In the genomic region with DNA sequence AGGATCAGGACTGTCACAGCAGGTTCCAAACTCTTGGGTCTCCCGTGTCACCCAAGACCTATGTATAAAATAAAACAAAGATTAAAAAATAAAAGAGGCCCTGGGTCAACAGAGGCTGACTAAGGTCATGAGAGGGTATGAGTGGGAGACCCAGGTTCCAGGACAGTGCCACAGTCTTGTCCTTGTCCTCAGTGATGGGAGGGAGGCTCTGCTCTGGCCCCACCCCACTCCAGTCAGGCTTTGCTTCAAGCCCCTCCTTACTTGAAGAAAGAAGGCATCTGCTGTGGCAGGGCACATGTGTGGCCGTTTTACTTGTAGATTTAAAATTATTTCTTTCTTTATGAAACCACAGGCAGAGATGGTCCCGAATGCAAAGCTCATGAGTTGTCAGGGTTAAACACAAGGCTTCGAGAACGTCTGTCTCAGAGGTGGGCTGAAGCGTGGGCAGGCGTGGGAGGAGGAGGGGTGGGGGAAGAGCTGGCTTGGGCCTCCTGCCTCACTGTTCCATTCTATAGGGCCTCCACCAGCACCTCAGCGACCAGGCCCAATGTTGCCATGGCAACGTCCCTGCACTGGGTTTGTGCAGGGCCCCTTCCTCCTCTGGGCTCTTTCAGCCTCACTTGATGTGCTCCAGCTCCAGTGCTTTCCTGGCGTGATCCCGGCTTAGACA, we compare ENCODE assay signal across 8 mouse cellular contexts.
A peak's percentile ranks its signal among the peaks of the same experiment; 100 is the strongest.
DNase-seq lines count a peak whose midpoint lies in the region; ATAC-seq and TF ChIP-seq lines count a peak whose summit lies in the region.

No protein-coding gene starts in this region.

- no peak overlapping the region for H3K4me3 ChIP-seq in kidney, embryonic 15.5 days (replicated peaks)
- H3K4me3 ChIP-seq in hindbrain, embryonic 11.5 days (ENCODE audit: low read depth, low read length), result no peak overlapping the region
- H3K4me3 ChIP-seq in midbrain, postnatal 0 days (ENCODE audit: low read depth, low read length), result no peak overlapping the region

- no peak overlapping the region for H3K9ac ChIP-seq in kidney, embryonic 15.5 days
- no peak overlapping the region for H3K9ac ChIP-seq in hindbrain, embryonic 11.5 days (ENCODE audit: low read depth, low read length)
- no peak overlapping the region for H3K9ac ChIP-seq in midbrain, postnatal 0 days (replicated peaks; ENCODE audit: low read length, poor library complexity, severe bottlenecking)

- TF ChIP-seq CTCF in midbrain, postnatal 0 days (IDR thresholded peaks at IDR 0.05), result no peak

- H3K36me3 ChIP-seq in kidney, embryonic 15.5 days, result no peaks in the 10 kb centered on the region
- no peaks in the 10 kb centered on the region for H3K36me3 ChIP-seq in hindbrain, embryonic 11.5 days (ENCODE audit: control insufficient read depth, insufficient read depth, low read length)
- no peaks in the 10 kb centered on the region for H3K36me3 ChIP-seq in midbrain, postnatal 0 days (ENCODE audit: insufficient read depth, low read length)

- no peak overlapping the region for H3K27ac ChIP-seq in kidney, embryonic 15.5 days
- H3K27ac ChIP-seq in hindbrain, embryonic 11.5 days (ENCODE audit: low read depth, low read length), result no peak overlapping the region
- peak overlapping the region; percentile 39 for H3K27ac ChIP-seq in midbrain, postnatal 0 days (ENCODE audit: low read depth, low read length)

- no peak for DNase-seq in kidney, adult 18-20 months
- peak; percentile 34 for DNase-seq in brain, embryonic 18.5 days (ENCODE audit: low read depth, low spot score)
- DNase-seq in hindbrain, embryonic 11.5 days (ENCODE audit: low spot score), result peak; percentile 80
- DNase-seq in midbrain, postnatal 0 days (ENCODE audit: low spot score), result peak; percentile 76
- DNase-seq in cerebellum, adult 11-12 months, result no peak
- DNase-seq in spleen, postnatal 4 days (ENCODE audit: low spot score in 2 of 2), result no peak

- H3K4me1 ChIP-seq in kidney, embryonic 15.5 days, result peaks cover 13% of the 10 kb centered on the region
- H3K4me1 ChIP-seq in hindbrain, embryonic 11.5 days (replicated peaks; ENCODE audit: control insufficient read depth, insufficient read depth, low read length), result 0 out of 2 replicates have a peak, but pooled peaks cover 4% of the 10 kb centered on the region
- peaks cover 10% of the 10 kb centered on the region; the same call in 1 of the 2 replicates for H3K4me1 ChIP-seq in midbrain, postnatal 0 days (ENCODE audit: insufficient read depth, low read length)

- no peaks in the 10 kb centered on the region for H3K27me3 ChIP-seq in kidney, embryonic 15.5 days
- no peaks in the 10 kb centered on the region for H3K27me3 ChIP-seq in hindbrain, embryonic 11.5 days (ENCODE audit: control insufficient read depth, insufficient read depth, low read length)
- H3K27me3 ChIP-seq in midbrain, postnatal 0 days (ENCODE audit: insufficient read depth, low read length), result no peaks in the 10 kb centered on the region

- ATAC-seq in kidney, embryonic 15.5 days (replicated peaks; ENCODE audit: low FRiP score), result peak; percentile 76
- ATAC-seq in hindbrain, embryonic 11.5 days (ENCODE audit: low FRiP score), result peak; percentile 87
- ATAC-seq in midbrain, postnatal 0 days (ENCODE audit: low FRiP score), result peak; percentile 73; the same call in 1 of the 2 replicates
- ATAC-seq in CD4-positive, CD25-positive, alpha-beta regulatory T cell, adult 4 months, result no peak

- 17% methylated on average over 11 of the region's 11 CpGs for WGBS in kidney, embryonic 15.5 days
- 23% methylated on average over 11 of the region's 11 CpGs for WGBS in hindbrain, embryonic 11.5 days
- WGBS in midbrain, postnatal 0 days, result 17% methylated on average over 11 of the region's 11 CpGs

- H3K9me3 ChIP-seq in kidney, embryonic 15.5 days (replicated peaks), result no peaks in the 10 kb centered on the region
- no peaks in the 10 kb centered on the region for H3K9me3 ChIP-seq in hindbrain, embryonic 11.5 days (ENCODE audit: control insufficient read depth, low read length)
- no peaks in the 10 kb centered on the region for H3K9me3 ChIP-seq in midbrain, postnatal 0 days (ENCODE audit: low read length)

- peak overlapping the region; percentile 12; the same call in 1 of the 2 replicates for H3K4me2 ChIP-seq in kidney, embryonic 15.5 days
- no peak overlapping the region for H3K4me2 ChIP-seq in hindbrain, embryonic 11.5 days (replicated peaks; ENCODE audit: low read depth, low read length)
- H3K4me2 ChIP-seq in midbrain, postnatal 0 days (ENCODE audit: low read depth, low read length, poor library complexity, severe bottlenecking), result no peak overlapping the region

Comparison
In these comparisons a context has a peak if more than half of its experiments do, and no peak if none do; other contexts are left out.
1. DNase-seq: peak in brain, embryonic 18.5 days (single experiment), hindbrain, embryonic 11.5 days (single experiment) and midbrain, postnatal 0 days (single experiment); none in kidney, adult 18-20 months (single experiment), cerebellum, adult 11-12 months (single experiment) and spleen, postnatal 4 days (0 of 2).